Mouse (Mus musculus): ENCODE results near the gene Cd3d.
A peak's percentile ranks its signal among the peaks of the same experiment; 100 is the strongest.
"Not testable (repeated sequence)": the region's sequence is repeated elsewhere in the genome, so short reads cannot be mapped to it uniquely, and the experiment has no call there.

Gene Cd3d

GRCm38 (mm10) chr9:44981676-44982075, at the start of gene Cd3d:
Cd3d (plus strand) TSS chr9:44981786.
- DNase-seq (ENCODE audit: extremely low read depth, insufficient read length, low spot score), result no peak

GRCm38 (mm10) chr9:44941756-44942155, 39.8 kb upstream of the Cd3d start:
- DNase-seq (ENCODE audit: extremely low read depth, insufficient read length, low spot score), result no peak

- no peak for DNase-seq (ENCODE audit: extremely low read depth, insufficient read length, low spot score)
Measured at GRCm38 (mm10) chr9:44942421-44942820, 39.2 kb upstream of the Cd3d start.

GRCm38 (mm10) chr9:44946185-44946695, 35.3 kb upstream of the Cd3d start:
- DNase-seq (ENCODE audit: extremely low read depth, insufficient read length, low spot score), result peak; percentile 32

GRCm38 (mm10) chr9:44947836-44948235, 33.8 kb upstream of the Cd3d start:
- DNase-seq (ENCODE audit: extremely low read depth, insufficient read length, low spot score), result no peak

- no peak for DNase-seq (ENCODE audit: extremely low read depth, insufficient read length, low spot score)
Measured at GRCm38 (mm10) chr9:44954432-44954831, 27.2 kb upstream of the Cd3d start.

- peak; percentile 99 for DNase-seq (ENCODE audit: extremely low read depth, insufficient read length, low spot score)
Measured at GRCm38 (mm10) chr9:44965126-44965832, 16.3 kb upstream of the Cd3d start, which contains the start of gene Ube4a. Ube4a (minus strand) TSS chr9:44965600.

- no peak for DNase-seq (ENCODE audit: extremely low read depth, insufficient read length, low spot score)
Measured at GRCm38 (mm10) chr9:44965833-44966466, 15.6 kb upstream of the Cd3d start.

GRCm38 (mm10) chr9:44966815-44967242, 14.8 kb upstream of the Cd3d start:
- peak; percentile 52 for DNase-seq (ENCODE audit: extremely low read depth, insufficient read length, low spot score)

- DNase-seq (ENCODE audit: extremely low read depth, insufficient read length, low spot score), result not testable (repeated sequence)
Measured at GRCm38 (mm10) chr9:44967763-44968162, 13.8 kb upstream of the Cd3d start.

GRCm38 (mm10) chr9:44969450-44969849, 12.1 kb upstream of the Cd3d start:
- no peak for DNase-seq (ENCODE audit: extremely low read depth, insufficient read length, low spot score)

- DNase-seq (ENCODE audit: extremely low read depth, insufficient read length, low spot score), result no peak
Measured at GRCm38 (mm10) chr9:44977813-44978212, 3.8 kb upstream of the Cd3d start.

- no peak for DNase-seq (ENCODE audit: extremely low read depth, insufficient read length, low spot score)
Measured at GRCm38 (mm10) chr9:44979806-44980205, 1.8 kb upstream of the Cd3d start.

- DNase-seq (ENCODE audit: extremely low read depth, insufficient read length, low spot score), result no peak
Measured at GRCm38 (mm10) chr9:44980242-44980641, 1.3 kb upstream of the Cd3d start, which contains the start of gene Cd3g. Cd3g (minus strand) TSS chr9:44980431.

- DNase-seq (ENCODE audit: extremely low read depth, insufficient read length, low spot score), result no peak
Measured at GRCm38 (mm10) chr9:44981104-44981503, 482 bp upstream of the Cd3d start.

- DNase-seq (ENCODE audit: extremely low read depth, insufficient read length, low spot score), result no peak
Measured at GRCm38 (mm10) chr9:44982081-44982480, 495 bp downstream of the Cd3d start.

GRCm38 (mm10) chr9:44982531-44982930, 945 bp downstream of the Cd3d start:
- no peak for DNase-seq (ENCODE audit: extremely low read depth, insufficient read length, low spot score)

- DNase-seq (ENCODE audit: extremely low read depth, insufficient read length, low spot score), result no peak
Measured at GRCm38 (mm10) chr9:44983001-44983400, 1.4 kb downstream of the Cd3d start.

- DNase-seq (ENCODE audit: extremely low read depth, insufficient read length, low spot score), result no peak
Measured at GRCm38 (mm10) chr9:44985721-44986161, 4.2 kb downstream of the Cd3d start.

- peak; percentile 32 for DNase-seq (ENCODE audit: extremely low read depth, insufficient read length, low spot score)
Measured at GRCm38 (mm10) chr9:44986242-44986781, 4.7 kb downstream of the Cd3d start.

GRCm38 (mm10) chr9:44986976-44987375, 5.4 kb downstream of the Cd3d start:
- DNase-seq (ENCODE audit: extremely low read depth, insufficient read length, low spot score), result no peak

Measured in 3134 (cell line).